Mouse (Mus musculus): ENCODE results near the gene Ppp1ca.

Ppp1ca gene

GRCm38 (mm10) chr19:4191528-4192250 is at the start of gene Ppp1ca:
Ppp1ca (plus strand) TSS chr19:4192065.
- TF ChIP-seq GATA4 (IDR thresholded peaks at IDR 0.05; ENCODE audit: insufficient replicate concordance, low read length) = no peak

GRCm38 (mm10) chr19:4142416-4143173 is 49.3 kb upstream of the Ppp1ca start:
- no peak for TF ChIP-seq GATA4 (IDR thresholded peaks at IDR 0.05; ENCODE audit: insufficient replicate concordance, low read length)

- TF ChIP-seq GATA4 (IDR thresholded peaks at IDR 0.05; ENCODE audit: insufficient replicate concordance, low read length) = no peak
These were observed 48.1 kb upstream of the Ppp1ca start, which contains the start of gene Cabp4 for GRCm38 (mm10) chr19:4143759-4144268. Cabp4 (minus strand) TSS chr19:4144033.

- no peak for TF ChIP-seq GATA4 (IDR thresholded peaks at IDR 0.05; ENCODE audit: insufficient replicate concordance, low read length)
These were observed 47.0 kb upstream of the Ppp1ca start for GRCm38 (mm10) chr19:4144550-4145498.

DNA sequence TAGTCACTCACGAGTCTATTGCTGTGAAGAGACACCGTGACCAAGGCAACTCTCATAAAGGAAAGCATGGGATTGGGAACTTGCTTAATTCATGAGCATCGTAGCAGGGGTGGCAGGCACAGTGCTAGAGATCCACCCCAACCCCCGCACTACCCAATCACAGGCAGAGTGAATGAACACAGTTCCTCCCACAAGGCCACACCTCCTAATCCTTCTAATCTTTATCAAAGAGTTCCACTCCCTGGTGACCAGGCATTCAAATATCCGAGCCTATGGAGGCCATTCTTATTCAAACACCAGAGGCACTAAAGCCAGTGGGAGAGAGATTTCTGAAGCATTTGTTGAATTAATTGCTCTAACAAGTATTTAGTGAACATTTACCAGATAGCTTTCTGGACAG is 45.9 kb upstream of the Ppp1ca start:
- TF ChIP-seq GATA4 (IDR thresholded peaks at IDR 0.05; ENCODE audit: insufficient replicate concordance, low read length) = no peak

GRCm38 (mm10) chr19:4146366-4147021 is 45.4 kb upstream of the Ppp1ca start:
- TF ChIP-seq GATA4 (IDR thresholded peaks at IDR 0.05; ENCODE audit: insufficient replicate concordance, low read length) = no peak

DNA sequence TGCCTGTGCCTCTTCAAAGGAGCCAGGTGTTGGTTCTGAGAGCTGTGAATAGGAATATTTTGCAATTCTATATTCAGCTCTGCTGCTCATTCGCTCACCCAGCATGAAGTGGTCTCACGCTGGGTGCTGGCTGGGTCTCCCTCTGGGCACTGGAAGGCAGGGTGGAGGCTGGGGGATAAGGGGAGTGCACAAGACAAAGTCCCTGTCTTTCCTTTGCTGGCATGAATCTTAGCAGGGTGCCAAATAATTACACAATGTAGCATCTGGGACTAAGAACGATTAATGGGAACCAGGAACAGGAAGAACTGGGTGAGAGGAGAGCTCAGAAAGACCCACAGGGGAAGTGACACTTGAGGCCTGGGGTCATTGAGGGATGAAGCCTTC is 44.9 kb upstream of the Ppp1ca start:
- no peak for TF ChIP-seq GATA4 (IDR thresholded peaks at IDR 0.05; ENCODE audit: insufficient replicate concordance, low read length)

- no peak for TF ChIP-seq GATA4 (IDR thresholded peaks at IDR 0.05; ENCODE audit: insufficient replicate concordance, low read length)
These were observed 43.9 kb upstream of the Ppp1ca start for GRCm38 (mm10) chr19:4147782-4148490.

- TF ChIP-seq GATA4 (IDR thresholded peaks at IDR 0.05; ENCODE audit: insufficient replicate concordance, low read length) = peak; percentile 74; the same call in 1 of the 2 replicates
These were observed 43.4 kb upstream of the Ppp1ca start, which contains the start of gene Coro1b for GRCm38 (mm10) chr19:4148491-4148806. Coro1b (plus strand) TSS chr19:4148619.

DNA sequence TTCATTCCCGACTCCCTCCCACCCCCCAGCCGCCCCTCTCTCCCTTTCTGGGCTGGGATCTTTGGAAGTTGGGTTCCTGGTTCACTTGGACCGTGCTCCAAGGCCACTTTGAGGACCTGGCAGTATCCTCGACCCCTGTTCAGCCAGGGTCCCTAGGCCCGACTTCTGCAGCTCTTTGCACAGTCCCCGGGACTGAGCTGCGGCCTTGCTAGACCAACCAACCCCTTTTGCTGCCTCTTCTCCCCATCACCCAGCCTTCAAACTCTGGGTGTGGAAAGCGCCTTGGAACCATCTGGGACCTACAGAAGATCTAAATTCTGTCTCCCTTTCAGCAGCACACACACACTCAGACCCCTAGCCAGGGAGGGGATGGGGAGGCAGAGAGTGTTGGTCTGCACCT is 43.0 kb upstream of the Ppp1ca start:
- no peak for TF ChIP-seq GATA4 (IDR thresholded peaks at IDR 0.05; ENCODE audit: insufficient replicate concordance, low read length)

GRCm38 (mm10) chr19:4149283-4149682 is 42.6 kb upstream of the Ppp1ca start:
- TF ChIP-seq GATA4 (IDR thresholded peaks at IDR 0.05; ENCODE audit: insufficient replicate concordance, low read length) = no peak

DNA sequence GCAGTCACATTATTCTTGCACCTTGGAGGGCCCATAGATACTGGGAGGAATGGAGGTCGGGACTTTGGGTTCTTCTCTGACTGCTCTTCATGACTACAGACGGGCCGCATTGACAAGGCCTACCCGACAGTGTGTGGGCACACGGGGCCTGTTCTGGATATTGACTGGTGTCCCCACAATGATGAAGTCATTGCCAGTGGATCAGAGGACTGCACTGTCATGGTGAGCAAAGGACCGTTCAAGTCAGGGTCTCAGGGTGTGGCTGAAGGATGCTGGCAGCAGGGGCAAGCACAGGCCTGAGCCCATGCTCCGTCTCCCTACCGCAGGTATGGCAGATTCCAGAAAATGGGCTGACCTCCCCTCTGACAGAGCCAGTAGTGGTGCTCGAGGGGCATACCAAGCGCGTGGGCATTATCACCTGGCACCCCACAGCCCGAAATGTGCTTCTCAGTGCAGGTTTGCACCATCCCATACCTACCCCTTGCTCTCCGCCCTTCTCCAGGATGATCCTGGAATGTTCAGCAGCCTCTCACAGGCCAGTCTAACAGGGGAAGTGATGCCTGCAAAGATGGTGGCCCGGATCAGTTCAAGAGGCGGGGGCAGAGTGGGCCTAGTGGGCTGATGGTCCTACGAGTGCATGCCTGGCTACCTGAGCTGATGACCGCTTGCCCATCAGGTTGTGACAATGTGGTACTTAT is 42.0 kb upstream of the Ppp1ca start:
- TF ChIP-seq GATA4 (IDR thresholded peaks at IDR 0.05; ENCODE audit: insufficient replicate concordance, low read length) = no peak
